Mouse (Mus musculus) left cerebral cortex, postnatal 4 days (tissue): ENCODE data around the gene Obsl1. TPM values are rescaled to one million over a fixed set of nuclear protein-coding genes. Genes with fewer than 3 reads are reported as not detected.

ENCODE experiments used
- DNase-seq: peaks from one replicate; pipeline ENCODE4 v3.0.0-alpha.2; 2022
- intact Hi-C: fragments of 180-260 bp; cut with DNase I; formaldehyde crosslinking; loops from one replicate; pipeline ENCODE4 v1.15.1; 2025
- total RNA-seq, 2 experiments: library from RNA; stranded (reverse); gene quantifications; 2 replicates each; pipeline ENCODE4 v1.2.3; 2021

Obsl1 gene
- total RNA-seq, 2 experiments from 2014 or later = 39.3 to 46.6 TPM

- intact Hi-C loops = no loop called here
- no peak for DNase-seq
These were observed 47.2 kb downstream of the Obsl1 start for GRCm38 (mm10) chr1:75458789-75459684.

- intact Hi-C loops = no loop called here
- no peak for DNase-seq
These were observed 48.0 kb downstream of the Obsl1 start for GRCm38 (mm10) chr1:75458025-75458788.

- DNase-seq = no peak
- intact Hi-C loops = no loop called here
These were observed 48.6 kb downstream of the Obsl1 start for GRCm38 (mm10) chr1:75457710-75458024.

DNA sequence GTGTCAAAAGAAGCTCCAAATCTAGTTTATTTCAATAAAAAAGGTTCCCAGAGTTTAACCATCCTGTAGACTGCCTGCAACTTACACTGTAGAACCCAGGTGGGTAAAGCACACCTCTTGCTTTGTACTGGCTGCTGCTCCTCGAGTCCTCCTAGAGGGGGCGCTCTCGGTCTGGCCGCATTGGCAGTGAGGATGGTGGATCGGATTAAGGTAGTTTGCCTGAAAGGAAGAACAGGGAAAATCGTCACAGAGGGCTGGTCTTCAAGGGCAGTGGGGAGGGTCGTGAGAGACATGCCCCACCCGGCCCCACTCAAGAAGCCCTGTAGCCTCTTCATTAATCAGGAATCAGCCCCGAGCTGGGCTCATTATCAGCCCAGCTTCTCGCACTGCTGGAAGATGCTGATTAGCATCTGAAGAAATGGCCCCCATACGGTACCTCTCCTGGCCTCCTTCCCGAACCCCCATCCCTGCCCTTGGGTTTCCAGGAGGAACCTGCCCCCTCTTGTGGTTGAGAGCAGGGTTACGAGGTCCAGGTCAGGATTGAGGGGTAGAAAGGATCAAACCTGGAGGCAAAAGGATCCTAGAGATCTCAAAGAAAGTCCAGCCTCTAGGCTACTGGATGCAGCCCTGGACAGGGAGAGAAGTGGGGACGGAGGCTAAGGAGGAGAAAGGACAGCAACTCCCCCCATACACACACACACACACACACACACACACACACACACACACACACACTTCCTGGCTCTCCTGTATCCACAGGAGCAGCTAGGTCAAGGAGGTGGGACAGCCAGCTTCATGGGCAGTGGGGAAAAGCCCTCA, 49.3 kb downstream of the Obsl1 start:
- DNase-seq = no peak
- intact Hi-C loops = no loop called here

DNA sequence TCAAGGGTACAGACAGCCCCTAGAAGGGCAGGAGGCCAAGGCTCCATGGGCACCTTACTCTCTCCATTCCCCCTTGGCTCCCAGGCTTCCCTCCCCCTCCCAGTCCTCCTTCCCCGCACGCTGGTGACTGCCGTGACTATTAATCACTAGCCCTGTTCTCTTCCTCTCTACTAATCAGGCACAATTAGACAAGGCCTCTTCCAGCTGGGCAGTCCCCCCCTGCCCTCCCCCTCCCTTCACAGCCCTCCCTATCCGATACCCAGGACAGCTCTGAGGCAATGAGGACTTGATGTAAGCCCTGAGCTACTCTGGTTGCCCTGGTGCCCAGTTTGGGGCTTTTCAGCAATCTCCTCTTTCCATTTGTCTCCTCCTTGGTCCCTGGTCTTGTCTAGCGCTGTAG, 50.3 kb downstream of the Obsl1 start:
- no peak for DNase-seq
- intact Hi-C loops = no loop called here

DNA sequence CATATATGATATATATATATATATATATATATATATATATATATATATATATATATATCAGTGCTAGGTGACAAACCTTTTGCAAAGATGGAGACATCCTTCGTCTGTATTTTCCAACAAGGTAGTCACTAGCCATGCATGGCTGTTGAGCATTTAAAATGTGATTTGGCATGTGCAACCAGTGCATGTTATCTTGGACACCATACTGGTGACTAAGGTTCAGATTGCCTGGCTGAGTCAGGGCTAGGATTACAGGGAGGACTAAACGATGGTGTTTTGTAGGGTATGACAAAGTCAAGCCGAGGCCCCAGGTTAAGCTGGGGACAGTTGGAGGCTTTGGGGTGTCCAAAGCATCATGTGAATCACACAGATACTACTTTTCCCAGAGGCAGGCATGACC, 50.8 kb downstream of the Obsl1 start:
- DNase-seq = no peak
- intact Hi-C loops = no loop called here

GRCm38 (mm10) chr1:75451900-75452299, 54.4 kb downstream of the Obsl1 start:
- intact Hi-C loops = no loop called here
- no peak for DNase-seq

DNA sequence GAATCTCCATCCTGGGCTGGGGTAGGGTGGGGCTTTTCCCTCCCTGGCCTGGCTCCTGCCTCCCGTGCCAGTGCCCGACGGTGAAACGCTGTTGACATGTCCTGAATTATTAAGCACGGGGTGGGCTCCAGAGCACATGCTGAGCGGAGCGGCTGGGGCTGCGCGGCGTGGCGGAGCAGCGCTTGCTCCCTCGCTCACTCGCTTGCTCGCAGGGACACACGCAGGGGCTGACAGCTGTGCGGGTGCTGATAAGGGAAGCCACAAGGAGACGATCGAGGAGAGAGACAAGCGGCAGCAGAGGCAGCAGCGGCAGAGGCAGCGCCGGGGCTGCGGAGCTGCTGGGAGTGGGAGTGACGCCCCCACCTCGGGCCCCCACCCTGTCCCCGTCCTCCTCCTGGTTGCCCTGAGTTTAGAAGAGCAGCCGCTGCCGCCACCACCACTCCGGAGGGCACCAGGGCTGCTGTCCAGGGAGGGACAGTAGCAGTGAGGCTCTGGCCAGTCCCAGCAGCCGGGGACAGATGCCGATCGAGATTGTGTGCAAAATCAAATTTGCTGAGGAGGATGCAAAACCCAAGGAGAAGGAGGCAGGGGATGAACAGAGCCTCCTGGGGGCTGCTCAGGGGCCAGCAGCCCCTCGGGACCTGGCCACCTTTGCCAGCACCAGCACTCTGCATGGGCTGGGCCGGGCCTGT, 55.8 kb downstream of the Obsl1 start, which contains the start of gene Asic4:
Gene Asic4 (plus strand): TSS at position 123 of the 692 bp plus-strand sequence.
- no peak for DNase-seq
- intact Hi-C loops = no loop called here

DNA sequence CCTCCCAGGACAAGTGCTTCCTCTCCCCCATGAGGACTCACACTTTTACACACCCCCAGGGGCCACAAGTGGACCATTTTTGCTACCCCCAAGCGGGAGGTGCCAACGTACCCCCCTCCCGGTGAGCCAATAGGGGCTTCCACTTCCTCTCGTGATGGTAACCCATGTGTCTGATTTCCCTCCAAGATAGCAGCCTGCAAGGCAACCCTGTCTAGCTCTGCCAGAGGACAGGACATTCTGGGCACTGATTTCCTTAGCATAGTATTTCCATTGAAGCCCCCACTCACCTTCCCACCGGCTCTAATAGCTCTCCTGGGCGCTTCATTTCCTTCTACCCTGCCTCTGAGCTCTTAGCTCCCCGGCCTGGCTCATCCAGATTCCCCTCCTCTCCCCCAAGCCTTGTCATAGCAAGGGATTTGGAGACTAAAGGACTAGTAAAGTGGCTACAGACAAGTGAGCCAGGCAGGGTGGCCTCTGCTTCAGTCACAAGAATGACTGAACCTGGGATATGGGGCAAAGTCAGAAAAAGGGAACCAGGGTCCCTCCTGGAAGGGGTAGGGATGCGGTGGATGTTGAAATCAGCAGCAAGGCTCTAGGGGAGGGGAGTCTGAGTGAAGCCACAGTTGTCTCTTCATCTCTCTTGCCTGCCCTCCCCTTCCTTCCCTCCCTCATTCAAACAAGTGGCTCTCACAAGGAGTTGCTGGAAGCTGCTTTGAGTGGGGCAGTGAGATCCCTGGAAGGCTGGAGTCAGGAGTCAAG, 56.7 kb downstream of the Obsl1 start:
- DNase-seq = no peak
- intact Hi-C loops = no loop called here

- intact Hi-C loops = no loop called here
- DNase-seq = no peak
These were observed 57.3 kb downstream of the Obsl1 start for GRCm38 (mm10) chr1:75448937-75449336.

GRCm38 (mm10) chr1:75448052-75448431, 58.2 kb downstream of the Obsl1 start:
- DNase-seq = no peak
- intact Hi-C loops = no loop called here

DNA sequence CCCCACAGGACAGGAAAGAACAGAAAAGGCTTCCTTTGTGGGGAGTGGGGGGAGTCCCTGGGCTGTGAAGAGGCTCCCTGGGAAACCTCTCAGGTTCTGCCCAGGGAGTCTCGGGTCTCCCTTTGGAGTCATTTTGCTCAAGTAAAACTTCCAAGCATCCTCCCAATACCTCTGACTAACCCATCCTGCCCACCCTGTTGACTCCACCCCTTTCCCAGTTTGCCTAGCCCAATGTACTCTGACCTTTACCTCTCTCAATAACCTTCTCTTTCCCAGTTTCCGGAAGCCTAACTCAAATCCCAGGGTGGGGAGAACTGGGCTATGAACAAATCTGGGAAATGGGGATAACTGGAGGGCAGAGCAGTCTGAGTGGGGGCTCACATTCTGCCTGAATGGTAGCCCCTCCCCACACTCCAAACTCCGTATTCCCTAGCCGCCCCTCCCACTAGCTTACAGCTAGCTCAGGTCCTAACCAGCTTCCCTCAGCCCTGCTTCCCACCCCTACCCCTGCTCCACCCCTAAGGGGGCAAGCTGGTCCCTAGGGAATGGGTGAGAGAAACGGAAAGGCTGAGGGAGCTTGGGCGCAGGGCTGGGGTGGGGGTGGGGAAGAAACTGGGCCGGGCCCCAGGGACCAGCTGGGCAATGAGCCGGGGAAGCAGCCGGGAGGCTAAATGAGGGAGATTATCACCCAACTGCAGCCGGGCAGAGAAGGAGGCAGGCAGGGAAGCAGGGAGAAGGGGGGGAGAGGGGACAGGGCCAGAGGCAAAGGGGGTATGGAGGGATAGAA, 58.8 kb downstream of the Obsl1 start:
- intact Hi-C loops = no loop called here
- no peak for DNase-seq

- DNase-seq = no peak
These were observed 59.6 kb downstream of the Obsl1 start for GRCm38 (mm10) chr1:75446656-75447055.

DNA sequence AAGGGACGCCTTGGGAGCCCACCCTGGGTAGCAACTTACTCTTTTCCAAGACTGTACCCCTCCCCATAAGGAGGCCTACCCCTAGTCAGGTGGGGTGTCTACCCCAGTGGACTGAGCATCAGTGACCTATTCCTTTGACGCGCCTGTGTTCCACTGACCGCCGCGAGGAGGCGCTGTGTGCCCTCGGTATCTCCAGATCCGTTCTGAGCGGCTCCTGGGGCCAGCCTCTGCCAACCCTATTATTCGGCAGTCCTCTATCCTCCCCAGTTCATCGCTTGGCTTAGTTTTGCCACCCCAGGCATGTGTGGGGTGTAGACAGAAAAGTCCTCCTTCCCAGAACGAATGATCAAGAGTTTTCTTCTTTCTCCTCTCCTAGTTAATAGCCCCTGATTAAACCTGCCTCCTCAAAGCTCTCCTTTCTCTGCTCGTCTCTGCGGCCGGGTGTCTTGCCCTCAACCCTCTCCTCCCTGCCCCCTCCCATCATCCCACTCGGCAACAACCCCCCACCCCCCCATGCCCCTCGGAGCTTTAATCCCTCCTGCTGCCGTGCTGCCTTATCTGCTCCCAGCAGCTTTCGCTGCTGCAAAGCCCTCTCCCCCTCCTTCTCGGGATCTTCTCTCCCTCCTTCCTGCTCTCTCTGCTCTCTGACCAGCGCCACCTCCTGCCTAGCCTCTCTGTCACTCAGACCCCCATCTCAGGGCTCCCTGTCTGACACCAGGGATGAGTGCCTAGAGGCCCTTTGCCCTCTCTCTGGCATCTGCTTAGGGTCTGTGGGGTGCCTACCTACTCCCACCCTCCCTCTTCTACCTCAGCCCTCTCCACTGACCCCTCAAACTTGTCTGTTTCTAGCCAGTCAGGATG, 60.3 kb downstream of the Obsl1 start:
- peak; percentile 79 for DNase-seq
- intact Hi-C loops = no loop called here

More at GRCm38 (mm10) chr1:75446656-75447055, 59.6 kb downstream of the Obsl1 start:
- intact Hi-C loops = no loop called here

DNA sequence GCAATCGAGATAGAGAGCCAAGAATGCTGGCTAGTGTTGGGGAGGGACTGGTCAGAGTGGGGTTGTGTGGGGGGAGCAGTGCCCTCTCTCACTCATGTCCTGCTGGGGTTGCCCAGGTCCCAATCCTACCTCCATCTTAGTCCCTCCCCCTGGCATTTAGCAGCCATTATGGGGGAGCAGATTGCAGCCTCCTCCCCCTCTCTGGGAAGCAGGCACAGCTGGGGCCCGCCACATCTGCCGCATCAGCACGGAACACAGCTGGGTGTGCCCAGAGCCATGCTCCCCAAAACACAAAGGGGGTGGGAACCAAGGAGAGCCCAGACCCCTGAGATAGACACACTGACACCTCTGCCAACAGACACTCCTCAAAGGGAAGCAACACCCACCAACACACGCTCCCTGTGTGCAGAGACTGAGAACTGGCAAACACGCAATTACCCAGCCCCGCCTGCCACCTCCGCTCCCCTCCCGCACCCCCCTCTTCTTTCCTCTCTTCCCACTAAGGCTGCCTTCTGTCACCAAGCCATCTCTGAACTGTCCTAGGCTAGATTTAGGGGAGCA, 61.0 kb downstream of the Obsl1 start:
- intact Hi-C loops = no loop called here
- DNase-seq = no peak

- no peak for DNase-seq
- intact Hi-C loops = no loop called here
These were observed 62.0 kb downstream of the Obsl1 start for GRCm38 (mm10) chr1:75444208-75444607.

GRCm38 (mm10) chr1:75443247-75444024, 62.8 kb downstream of the Obsl1 start:
- peak; percentile 83 for DNase-seq
- intact Hi-C loops = no loop called here
